Mouse (Mus musculus): ENCODE data around the gene Map2k6. TPM values are rescaled to one million over a fixed set of nuclear protein-coding genes. Genes with fewer than 3 reads are reported as not detected.

Gene Map2k6
- total and polyA plus RNA-seq, 3 experiments = 0.33 TPM; not detected in 2

GRCm38 (mm10) chr11:110400283-110400682 is 1.4 kb downstream of the Map2k6 start:
- H3K4me3 ChIP-seq (ENCODE audit: low read depth, low read length) = no peak overlapping the region
- TF ChIP-seq GATA1 (IDR thresholded peaks at IDR 0.05; ENCODE audit: borderline replicate concordance, low read length) (no peak), GATA2 (IDR thresholded peaks at IDR 0.05; ENCODE audit: borderline replicate concordance, low read depth, low read length) (no peak), POLR2AphosphoS5 (IDR thresholded peaks at IDR 0.05; ENCODE audit: insufficient replicate concordance, low read depth, low read length) (no peak), CTCF (IDR thresholded peaks at IDR 0.05; ENCODE audit: low read depth, low read length) (no peak), TAL1 (conservative IDR thresholded peaks at IDR 0.05; ENCODE audit: low read depth, low read length) (no peak)
- no peak for DNase-seq (ENCODE audit: low spot score)
- H3K27me3 ChIP-seq (ENCODE audit: insufficient read depth, low read length) = no peaks in the 10 kb centered on the region
- no peaks in the 10 kb centered on the region for H3K36me3 ChIP-seq (replicated peaks)
- peaks cover 40% of the 10 kb centered on the region for H3K9me3 ChIP-seq (replicated peaks)
- no peak for ATAC-seq (ENCODE audit: extremely low read depth, insufficient number of reproducible peaks, low FRiP score, poor library complexity, severe bottlenecking)
- H3K4me1 ChIP-seq (ENCODE audit: insufficient read depth, low read depth, low read length) = no peaks in the 10 kb centered on the region

- DNase-seq (ENCODE audit: low spot score) = no peak
- peaks cover 29% of the 10 kb centered on the region for H3K9me3 ChIP-seq (replicated peaks)
- H3K4me3 ChIP-seq (ENCODE audit: low read depth, low read length) = no peak overlapping the region
- H3K4me1 ChIP-seq (ENCODE audit: insufficient read depth, low read depth, low read length) = no peaks in the 10 kb centered on the region
- H3K27me3 ChIP-seq (ENCODE audit: insufficient read depth, low read length) = no peaks in the 10 kb centered on the region
- ATAC-seq (ENCODE audit: extremely low read depth, insufficient number of reproducible peaks, low FRiP score, poor library complexity, severe bottlenecking) = no peak
- TF ChIP-seq CTCF (IDR thresholded peaks at IDR 0.05; ENCODE audit: low read depth, low read length) (no peak), GATA2 (IDR thresholded peaks at IDR 0.05; ENCODE audit: borderline replicate concordance, low read depth, low read length) (no peak), POLR2AphosphoS5 (IDR thresholded peaks at IDR 0.05; ENCODE audit: insufficient replicate concordance, low read depth, low read length) (no peak), GATA1 (IDR thresholded peaks at IDR 0.05; ENCODE audit: borderline replicate concordance, low read length) (no peak), TAL1 (conservative IDR thresholded peaks at IDR 0.05; ENCODE audit: low read depth, low read length) (no peak)
- H3K36me3 ChIP-seq (replicated peaks) = no peaks in the 10 kb centered on the region
These were observed 3.7 kb downstream of the Map2k6 start for GRCm38 (mm10) chr11:110402671-110403070.

GRCm38 (mm10) chr11:110403602-110404001 is 4.7 kb downstream of the Map2k6 start:
- ATAC-seq (ENCODE audit: extremely low read depth, insufficient number of reproducible peaks, low FRiP score, poor library complexity, severe bottlenecking) (no peak), DNase-seq (ENCODE audit: low spot score) (no peak)
- no peak overlapping the region for H3K4me3 ChIP-seq (ENCODE audit: low read depth, low read length)
- TF ChIP-seq TAL1 (conservative IDR thresholded peaks at IDR 0.05; ENCODE audit: low read depth, low read length) = no peak
- no peak for TF ChIP-seq GATA2 (IDR thresholded peaks at IDR 0.05; ENCODE audit: borderline replicate concordance, low read depth, low read length)
- TF ChIP-seq GATA1 (IDR thresholded peaks at IDR 0.05; ENCODE audit: borderline replicate concordance, low read length) = no peak
- no peak for TF ChIP-seq CTCF (IDR thresholded peaks at IDR 0.05; ENCODE audit: low read depth, low read length)
- no peak for TF ChIP-seq POLR2AphosphoS5 (IDR thresholded peaks at IDR 0.05; ENCODE audit: insufficient replicate concordance, low read depth, low read length)
- H3K36me3 ChIP-seq (replicated peaks) = no peaks in the 10 kb centered on the region
- peaks cover 29% of the 10 kb centered on the region for H3K9me3 ChIP-seq (replicated peaks)
- H3K4me1 ChIP-seq (ENCODE audit: insufficient read depth, low read depth, low read length) = no peaks in the 10 kb centered on the region
- no peaks in the 10 kb centered on the region for H3K27me3 ChIP-seq (ENCODE audit: insufficient read depth, low read length)

DNA sequence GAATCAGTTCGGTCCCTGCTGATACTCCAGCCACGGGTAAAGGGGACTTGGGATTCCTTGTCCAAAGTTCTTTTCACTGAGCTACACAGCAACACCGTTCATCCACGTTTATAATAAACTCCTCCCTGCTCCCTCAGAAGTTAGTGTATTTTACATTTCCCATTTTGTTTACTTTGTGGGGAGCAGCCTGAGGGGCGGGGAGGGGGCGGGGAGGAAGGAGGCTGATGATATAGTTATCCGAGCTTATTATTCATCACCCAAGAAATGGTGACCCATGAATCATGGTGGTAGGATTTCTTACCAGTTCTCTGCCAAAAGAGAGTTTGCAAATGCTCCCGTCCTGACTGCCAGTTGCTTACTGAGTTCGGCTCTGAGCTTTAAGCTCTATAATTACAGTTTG is 6.7 kb downstream of the Map2k6 start:
- H3K27me3 ChIP-seq (ENCODE audit: insufficient read depth, low read length) = no peaks in the 10 kb centered on the region
- no peak overlapping the region for H3K4me3 ChIP-seq (ENCODE audit: low read depth, low read length)
- H3K9me3 ChIP-seq (replicated peaks) = peaks cover 37% of the 10 kb centered on the region
- H3K4me1 ChIP-seq (ENCODE audit: insufficient read depth, low read depth, low read length) = no peaks in the 10 kb centered on the region
- TF ChIP-seq TAL1 (conservative IDR thresholded peaks at IDR 0.05; ENCODE audit: low read depth, low read length) = no peak
- no peak for TF ChIP-seq GATA1 (IDR thresholded peaks at IDR 0.05; ENCODE audit: borderline replicate concordance, low read length)
- no peak for TF ChIP-seq POLR2AphosphoS5 (IDR thresholded peaks at IDR 0.05; ENCODE audit: insufficient replicate concordance, low read depth, low read length)
- TF ChIP-seq GATA2 (IDR thresholded peaks at IDR 0.05; ENCODE audit: borderline replicate concordance, low read depth, low read length) = no peak
- no peak for TF ChIP-seq CTCF (IDR thresholded peaks at IDR 0.05; ENCODE audit: low read depth, low read length)
- no peak for DNase-seq (ENCODE audit: low spot score)
- no peaks in the 10 kb centered on the region for H3K36me3 ChIP-seq (replicated peaks)
- ATAC-seq (ENCODE audit: extremely low read depth, insufficient number of reproducible peaks, low FRiP score, poor library complexity, severe bottlenecking) = no peak

DNA sequence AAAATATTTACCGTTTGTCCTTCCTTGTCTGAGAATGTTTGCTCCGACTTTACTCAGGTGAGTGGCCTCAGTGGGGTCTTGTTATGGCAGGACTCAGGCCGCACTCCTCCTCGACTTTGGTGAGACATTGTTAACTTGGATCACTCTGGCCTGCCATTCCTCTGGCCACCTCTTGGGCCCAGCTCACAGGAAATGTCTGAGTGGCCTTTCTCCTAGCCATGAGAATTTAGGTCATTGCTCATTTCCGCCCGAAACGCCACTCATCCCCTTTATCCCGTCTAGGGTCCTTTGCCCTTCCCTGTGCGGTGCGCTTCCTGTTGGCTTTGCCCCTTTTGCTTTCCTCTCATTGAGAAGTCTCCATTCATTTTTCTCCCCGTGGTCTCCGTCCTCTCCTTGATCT is 10.2 kb downstream of the Map2k6 start:
- TF ChIP-seq GATA2 (IDR thresholded peaks at IDR 0.05; ENCODE audit: borderline replicate concordance, low read depth, low read length) = no peak
- TF ChIP-seq GATA1 (IDR thresholded peaks at IDR 0.05; ENCODE audit: borderline replicate concordance, low read length) = no peak
- TF ChIP-seq POLR2AphosphoS5 (IDR thresholded peaks at IDR 0.05; ENCODE audit: insufficient replicate concordance, low read depth, low read length) = no peak
- TF ChIP-seq TAL1 (conservative IDR thresholded peaks at IDR 0.05; ENCODE audit: low read depth, low read length) = no peak
- TF ChIP-seq CTCF (IDR thresholded peaks at IDR 0.05; ENCODE audit: low read depth, low read length) = no peak
- Histone ChIP-seq H3K9me3 (replicated peaks) (peaks cover 57% of the 10 kb centered on the region), H3K36me3 (replicated peaks) (no peaks in the 10 kb centered on the region), H3K4me3 (ENCODE audit: low read depth, low read length) (no peak overlapping the region), H3K27me3 (ENCODE audit: insufficient read depth, low read length) (no peaks in the 10 kb centered on the region), H3K4me1 (ENCODE audit: insufficient read depth, low read depth, low read length) (no peaks in the 10 kb centered on the region)
- ATAC-seq (ENCODE audit: extremely low read depth, insufficient number of reproducible peaks, low FRiP score, poor library complexity, severe bottlenecking) = no peak
- DNase-seq (ENCODE audit: low spot score) = no peak

- DNase-seq (ENCODE audit: low spot score) = no peak
- Histone ChIP-seq H3K27me3 (ENCODE audit: insufficient read depth, low read length) (no peaks in the 10 kb centered on the region), H3K36me3 (replicated peaks) (no peaks in the 10 kb centered on the region), H3K9me3 (replicated peaks) (peaks cover 62% of the 10 kb centered on the region), H3K4me1 (ENCODE audit: insufficient read depth, low read depth, low read length) (no peaks in the 10 kb centered on the region), H3K4me3 (ENCODE audit: low read depth, low read length) (no peak overlapping the region)
- TF ChIP-seq CTCF (IDR thresholded peaks at IDR 0.05; ENCODE audit: low read depth, low read length) = no peak
- TF ChIP-seq GATA1 (IDR thresholded peaks at IDR 0.05; ENCODE audit: borderline replicate concordance, low read length) = no peak
- no peak for TF ChIP-seq GATA2 (IDR thresholded peaks at IDR 0.05; ENCODE audit: borderline replicate concordance, low read depth, low read length)
- TF ChIP-seq TAL1 (conservative IDR thresholded peaks at IDR 0.05; ENCODE audit: low read depth, low read length) = no peak
- no peak for TF ChIP-seq POLR2AphosphoS5 (IDR thresholded peaks at IDR 0.05; ENCODE audit: insufficient replicate concordance, low read depth, low read length)
- no peak for ATAC-seq (ENCODE audit: extremely low read depth, insufficient number of reproducible peaks, low FRiP score, poor library complexity, severe bottlenecking)
These were observed 10.9 kb downstream of the Map2k6 start for GRCm38 (mm10) chr11:110409776-110410175.
